Mouse (Mus musculus) heart, adult 2 months (tissue): ENCODE data around the gene Sim2. TPM values are rescaled to one million over a fixed set of nuclear protein-coding genes. Genes with fewer than 3 reads are reported as not detected.
A peak's percentile ranks its signal among the peaks of the same experiment; 100 is the strongest.

ENCODE experiments used
- DNase-seq, 2 experiments: peaks; one replicate each; pipeline ENCODE4 v3.0.0; 2021
- H3K27ac ChIP-seq: fragments of 200-600 bp; 2 replicates; pipeline ENCODE4 v1.8.1; 2022
- H3K27me3 ChIP-seq: fragments of 200-500 bp; 2 replicates; pipeline ENCODE4 v1.6.1; 2012; ENCODE audit warnings: mild to moderate bottlenecking, low read length, inconsistent platforms, mixed read lengths; ENCODE audit not compliant: control insufficient read depth, insufficient read depth
- H3K36me3 ChIP-seq: fragments of 200-500 bp; 2 replicates; pipeline ENCODE4 v1.6.1; 2012; ENCODE audit warnings: low read length, inconsistent platforms; ENCODE audit not compliant: control insufficient read depth, insufficient read depth
- H3K4me1 ChIP-seq: fragments of 200-500 bp; 2 replicates; pipeline ENCODE4 v1.6.1; 2011; ENCODE audit warnings: low read length; ENCODE audit not compliant: control insufficient read depth, insufficient read depth
- H3K4me3 ChIP-seq: fragments of 200-600 bp; 2 replicates; pipeline ENCODE4 v1.8.1; 2022
- H3K79me2 ChIP-seq: fragments of 200-500 bp; replicated peaks from 2 replicates; pipeline ENCODE4 v1.6.1; 2012; ENCODE audit warnings: mild to moderate bottlenecking, inconsistent platforms, low read length, moderate library complexity, mixed read lengths; ENCODE audit not compliant: control insufficient read depth, insufficient read depth
- H3K9ac ChIP-seq: fragments of 200-500 bp; 2 replicates; pipeline ENCODE4 v1.6.1; 2012; ENCODE audit warnings: low read depth, mild to moderate bottlenecking, control low read depth, inconsistent platforms, low read length, mixed read lengths
- CTCF ChIP-seq: fragments of 200-600 bp; IDR thresholded peaks from 2 replicates; pipeline ENCODE4 v1.8.1; 2022; ENCODE audit warnings: antibody characterized with exemption, mild to moderate bottlenecking, moderate library complexity
- EP300 ChIP-seq: fragments of 200-500 bp; IDR thresholded peaks from 2 replicates; pipeline ENCODE4 v1.6.1; 2011; ENCODE audit warnings: low read depth, low read length, control low read depth; ENCODE audit not compliant: insufficient read depth
- POLR2A ChIP-seq: fragments of 200-500 bp; IDR thresholded peaks from 2 replicates; pipeline ENCODE4 v1.6.1; 2011; ENCODE audit warnings: mild to moderate bottlenecking, low read depth, low read length, control low read depth; ENCODE audit not compliant: insufficient read depth
- WGBS: fragments of 180-500 bp; shearing (Covaris S2); methylation state at CpG from one replicate; pipeline ENCODE4 v1.1.7; 2018; 5-methylcytosine and 5-hydroxymethylcytosine counted together
- intact Hi-C: fragments of 180-260 bp; cut with DNase I; formaldehyde crosslinking; loops from one replicate; pipeline ENCODE4 v1.15.1; 2025
- polyA plus RNA-seq: library from polyadenylated mRNA; depleted of rRNA; stranded (reverse); fragments of >200 nt; gene quantifications from 2 replicates; pipeline ENCODE4 v1.2.3, GENCODE M21; 2012
- total RNA-seq, 2 experiments: library from RNA; stranded (reverse); gene quantifications; 2 replicates each; pipeline ENCODE4 v1.2.3; 2021

Sim2 gene
- total and polyA plus RNA-seq, 3 experiments, result 0.12 TPM; not detected in 2

- no peaks in the 10 kb centered on the region for H3K79me2 ChIP-seq
- H3K4me3 ChIP-seq, result no peak overlapping the region
- intact Hi-C loops, result no loop called here
- WGBS, result 80% methylated on average over 7 of the region's 7 CpGs
- DNase-seq, result no peak
- H3K4me1 ChIP-seq, result no peaks in the 10 kb centered on the region
- no peaks in the 10 kb centered on the region for H3K36me3 ChIP-seq
- no peak for TF ChIP-seq CTCF
- no peak for TF ChIP-seq POLR2A
- no peak for TF ChIP-seq EP300
- H3K9ac ChIP-seq, result no peak overlapping the region
- H3K27ac ChIP-seq, result no peak overlapping the region
- peaks cover 1% of the 10 kb centered on the region; the same call in 1 of the 2 replicates for H3K27me3 ChIP-seq
Observed at GRCm38 (mm10) chr16:94113160-94113559, 28.4 kb downstream of the Sim2 start.

GRCm38 (mm10) chr16:94114693-94115092 lies 30.0 kb downstream of the Sim2 start:
- DNase-seq, result no peak
- Histone ChIP-seq H3K27me3 (peaks cover 1% of the 10 kb centered on the region; the same call in 1 of the 2 replicates), H3K4me1 (no peaks in the 10 kb centered on the region), H3K9ac (no peak overlapping the region), H3K79me2 (no peaks in the 10 kb centered on the region), H3K27ac (no peak overlapping the region), H3K36me3 (no peaks in the 10 kb centered on the region), H3K4me3 (no peak overlapping the region)
- WGBS, result 70% methylated on average over 9 of the region's 9 CpGs
- no peak for TF ChIP-seq POLR2A
- no peak for TF ChIP-seq EP300
- no peak for TF ChIP-seq CTCF
- intact Hi-C loops, result no loop called here

- Histone ChIP-seq H3K27me3 (peaks cover 1% of the 10 kb centered on the region; the same call in 1 of the 2 replicates), H3K4me1 (no peaks in the 10 kb centered on the region), H3K9ac (no peak overlapping the region), H3K4me3 (no peak overlapping the region), H3K79me2 (no peaks in the 10 kb centered on the region), H3K27ac (no peak overlapping the region), H3K36me3 (no peaks in the 10 kb centered on the region)
- DNase-seq, result no peak
- intact Hi-C loops, result no loop called here
- TF ChIP-seq POLR2A, result no peak
- TF ChIP-seq EP300, result no peak
- TF ChIP-seq CTCF, result no peak
- 49% methylated on average over 6 of the region's 6 CpGs for WGBS
Observed at GRCm38 (mm10) chr16:94117333-94117732, 32.6 kb downstream of the Sim2 start.

DNA sequence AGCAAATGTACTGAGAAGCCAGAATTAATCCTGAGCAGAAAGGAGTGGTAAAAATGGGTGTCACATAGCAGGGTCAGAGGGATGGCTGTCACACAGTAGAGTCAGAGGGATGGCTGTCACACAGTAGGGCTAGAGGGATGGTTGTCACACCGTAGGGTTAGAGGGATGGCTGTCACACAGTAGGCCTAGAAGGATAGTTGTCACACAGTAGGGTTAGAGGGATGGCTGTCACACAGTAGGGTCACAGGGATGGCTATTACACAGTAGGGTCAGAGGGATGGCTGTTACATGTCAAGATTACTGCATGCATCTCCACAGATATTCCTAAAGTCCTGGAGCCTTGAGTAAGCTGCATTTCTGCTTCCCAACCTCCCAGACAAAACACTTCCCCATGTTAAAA lies 33.7 kb downstream of the Sim2 start:
- Histone ChIP-seq H3K9ac (no peak overlapping the region), H3K27me3 (peaks cover 1% of the 10 kb centered on the region; the same call in 1 of the 2 replicates), H3K79me2 (no peaks in the 10 kb centered on the region), H3K27ac (no peak overlapping the region), H3K4me3 (no peak overlapping the region), H3K4me1 (no peaks in the 10 kb centered on the region), H3K36me3 (no peaks in the 10 kb centered on the region)
- no peak for TF ChIP-seq CTCF
- TF ChIP-seq POLR2A, result no peak
- TF ChIP-seq EP300, result no peak
- intact Hi-C loops, result no loop called here
- WGBS, result 97% methylated on average over 1 of the region's 1 CpGs
- DNase-seq, result no peak

- no peaks in the 10 kb centered on the region for H3K79me2 ChIP-seq
- H3K4me1 ChIP-seq, result no peaks in the 10 kb centered on the region
- 79% methylated on average over 3 of the region's 3 CpGs for WGBS
- intact Hi-C loops, result no loop called here
- no peak overlapping the region for H3K9ac ChIP-seq
- no peak for TF ChIP-seq EP300
- no peak for TF ChIP-seq CTCF
- no peak for TF ChIP-seq POLR2A
- no peak overlapping the region for H3K4me3 ChIP-seq
- no peak overlapping the region for H3K27ac ChIP-seq
- no peaks in the 10 kb centered on the region for H3K36me3 ChIP-seq
- H3K27me3 ChIP-seq, result peaks cover 3% of the 10 kb centered on the region; the same call in 1 of the 2 replicates
- no peak for DNase-seq
Observed at GRCm38 (mm10) chr16:94122347-94122746, 37.6 kb downstream of the Sim2 start.

DNA sequence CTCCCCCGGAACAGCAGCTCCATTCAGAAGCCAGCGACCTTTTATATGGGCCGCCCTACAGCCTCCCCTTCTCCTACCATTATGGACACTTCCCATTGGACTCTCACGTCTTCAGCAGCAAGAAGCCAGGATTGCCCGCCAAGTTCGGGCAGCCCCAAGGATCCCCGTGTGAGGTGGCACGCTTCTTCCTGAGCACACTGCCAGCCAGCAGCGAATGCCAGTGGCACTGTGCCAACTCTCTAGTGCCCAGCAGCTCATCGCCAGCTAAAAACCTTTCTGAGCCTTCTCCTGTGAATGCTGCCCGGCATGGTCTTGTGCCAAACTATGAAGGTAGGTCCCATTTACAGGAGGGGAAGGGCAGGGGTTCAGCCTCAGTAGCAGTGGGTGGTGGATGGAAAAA lies 38.5 kb downstream of the Sim2 start:
- H3K4me3 ChIP-seq, result no peak overlapping the region
- no peak for TF ChIP-seq EP300
- TF ChIP-seq CTCF, result no peak
- no peak for TF ChIP-seq POLR2A
- 58% methylated on average over 11 of the region's 11 CpGs for WGBS
- peaks cover 3% of the 10 kb centered on the region; the same call in 1 of the 2 replicates for H3K27me3 ChIP-seq
- intact Hi-C loops, result no loop called here
- H3K79me2 ChIP-seq, result no peaks in the 10 kb centered on the region
- H3K27ac ChIP-seq, result no peak overlapping the region
- H3K9ac ChIP-seq, result no peak overlapping the region
- no peaks in the 10 kb centered on the region for H3K4me1 ChIP-seq
- H3K36me3 ChIP-seq, result no peaks in the 10 kb centered on the region
- peak; percentile 55 for DNase-seq
